Mouse (Mus musculus): ENCODE data around the gene Csnk1d. TPM values are rescaled to one million over a fixed set of nuclear protein-coding genes. Genes with fewer than 3 reads are reported as not detected.

Csnk1d gene
- total RNA-seq (2021), result 100 to 1,000 TPM; 123 to 126 TPM
- long read RNA-seq, experiment 1, transcript Csnk1d-201 (9 exons, 3,675 nt), result major isoform, 50 of 108 reads
- long read RNA-seq, experiment 1, transcript Csnk1d-202 (10 exons, 3,500 nt), result minor isoform, 40 of 108 reads
- long read RNA-seq, experiment 1, partial matches to known transcripts, result 9 of 108 reads
- long read RNA-seq, experiment 1, other reads (novel, unspliced or antisense), result 8 of 108 reads
- long read RNA-seq, experiment 2, transcript Csnk1d-201 (9 exons, 3,675 nt), result major isoform, 60 of 122 reads
- long read RNA-seq, experiment 2, transcript Csnk1d-202 (10 exons, 3,500 nt), result minor isoform, 31 of 122 reads
- long read RNA-seq, experiment 2, partial matches to known transcripts, result 7 of 122 reads
- long read RNA-seq, experiment 2, other reads (novel, unspliced or antisense), result 24 of 122 reads

GRCm38 (mm10) chr11:120990951-120991526 lies at the start of gene Csnk1d:
Gene Csnk1d (minus strand): TSS chr11:120991330.
- DNase-seq (ENCODE audit: low spot score in 2 of 2), result peak; percentile 98 to 100

GRCm38 (mm10) chr11:121039302-121039701 lies 48.2 kb upstream of the Csnk1d start, which contains the start of gene Cd7:
Gene Cd7 (minus strand): TSS chr11:121039418.
- DNase-seq (ENCODE audit: low spot score in 2 of 2), result no peak

GRCm38 (mm10) chr11:121038366-121039240 lies 47.5 kb upstream of the Csnk1d start:
- no peak for DNase-seq (ENCODE audit: low spot score in 2 of 2)

GRCm38 (mm10) chr11:121033118-121033517 lies 42.0 kb upstream of the Csnk1d start:
- DNase-seq (ENCODE audit: low spot score in 2 of 2), result no peak

- DNase-seq (ENCODE audit: low spot score in 2 of 2), result no peak
These were observed 36.1 kb upstream of the Csnk1d start for GRCm38 (mm10) chr11:121027259-121027658.

- no peak for DNase-seq (ENCODE audit: low spot score in 2 of 2)
These were observed 33.0 kb upstream of the Csnk1d start for GRCm38 (mm10) chr11:121024163-121024562.

GRCm38 (mm10) chr11:121019501-121019900 lies 28.4 kb upstream of the Csnk1d start:
- DNase-seq (ENCODE audit: low spot score in 2 of 2), result no peak

GRCm38 (mm10) chr11:121017703-121018102 lies 26.6 kb upstream of the Csnk1d start:
- DNase-seq (ENCODE audit: low spot score in 2 of 2), result peak; percentile 53 to 62

GRCm38 (mm10) chr11:121015472-121015871 lies 24.3 kb upstream of the Csnk1d start:
- no peak for DNase-seq (ENCODE audit: low spot score in 2 of 2)

GRCm38 (mm10) chr11:121014896-121015300 lies 23.8 kb upstream of the Csnk1d start:
- DNase-seq (ENCODE audit: low spot score in 2 of 2), result peak; percentile 6 to 24

GRCm38 (mm10) chr11:121013656-121014055 lies 22.5 kb upstream of the Csnk1d start:
- no peak for DNase-seq (ENCODE audit: low spot score in 2 of 2)

- DNase-seq (ENCODE audit: low spot score in 2 of 2), result no peak
These were observed 19.1 kb upstream of the Csnk1d start for GRCm38 (mm10) chr11:121010044-121010755.

- no peak for DNase-seq (ENCODE audit: low spot score in 2 of 2)
These were observed 15.1 kb upstream of the Csnk1d start for GRCm38 (mm10) chr11:121006184-121006583.

GRCm38 (mm10) chr11:121004281-121004680 lies 13.2 kb upstream of the Csnk1d start:
- DNase-seq (ENCODE audit: low spot score in 2 of 2), result no peak

GRCm38 (mm10) chr11:121001966-121002365 lies 10.8 kb upstream of the Csnk1d start:
- DNase-seq (ENCODE audit: low spot score in 2 of 2), result no peak

GRCm38 (mm10) chr11:120994741-120995140 lies 3.6 kb upstream of the Csnk1d start:
- no peak for DNase-seq (ENCODE audit: low spot score in 2 of 2)

- no peak for DNase-seq (ENCODE audit: low spot score in 2 of 2)
These were observed 2.5 kb upstream of the Csnk1d start for GRCm38 (mm10) chr11:120993586-120993985.

- no peak for DNase-seq (ENCODE audit: low spot score in 2 of 2)
These were observed 1.9 kb upstream of the Csnk1d start for GRCm38 (mm10) chr11:120993080-120993479.

GRCm38 (mm10) chr11:120991791-120992190 lies 661 bp upstream of the Csnk1d start:
- DNase-seq (ENCODE audit: low spot score in 2 of 2), result no peak

GRCm38 (mm10) chr11:120990126-120990781 lies 876 bp downstream of the Csnk1d start:
- no peak for DNase-seq (ENCODE audit: low spot score in 2 of 2)
